Mouse (Mus musculus) forebrain, postnatal 0 days (tissue): ENCODE measurements around the gene Klk8. TPM values are rescaled to one million over a fixed set of nuclear protein-coding genes. Genes with fewer than 3 reads are reported as not detected.

ENCODE experiments used
- ATAC-seq: fragments of 200-750 bp; cut with Nextera tagmentation; 2 replicates; pipeline ENCODE4 v1.8.0; 2017; ENCODE audit warnings: mild to moderate bottlenecking, moderate library complexity
- DNase-seq: peaks from one replicate; pipeline ENCODE4 v3.0.0-alpha.2; 2015
- H3K27ac ChIP-seq: fragments of 300-500 bp; sonication (generic); 2 replicates; pipeline ENCODE4 v1.5.1; 2014; ENCODE audit warnings: low read depth, mild to moderate bottlenecking, antibody characterized with exemption, low read length, moderate library complexity, mixed read lengths
- H3K27me3 ChIP-seq: fragments of 300-500 bp; sonication (generic); 2 replicates; pipeline ENCODE4 v1.6.1; 2014; ENCODE audit warnings: mild to moderate bottlenecking, low read length, mixed read lengths; ENCODE audit not compliant: insufficient read depth
- H3K36me3 ChIP-seq: fragments of 300-500 bp; sonication (generic); 2 replicates; pipeline ENCODE4 v1.6.1; 2014; ENCODE audit warnings: mild to moderate bottlenecking, moderate library complexity; ENCODE audit not compliant: insufficient read depth
- H3K4me1 ChIP-seq: fragments of 300-500 bp; sonication (generic); 2 replicates; pipeline ENCODE4 v1.6.1; 2014; ENCODE audit warnings: antibody characterized with exemption; ENCODE audit not compliant: insufficient read depth
- H3K4me2 ChIP-seq: fragments of 300-500 bp; sonication (generic); 2 replicates; pipeline ENCODE4 v1.6.1; 2014; ENCODE audit warnings: low read depth, mild to moderate bottlenecking, moderate library complexity
- H3K4me3 ChIP-seq: fragments of 300-500 bp; sonication (generic); 2 replicates; pipeline ENCODE4 v1.5.1; 2014; ENCODE audit warnings: low read depth, low read length, mixed read lengths
- H3K9ac ChIP-seq: fragments of 300-500 bp; sonication (generic); 2 replicates; pipeline ENCODE4 v1.6.1; 2014; ENCODE audit warnings: mild to moderate bottlenecking
- H3K9me3 ChIP-seq: fragments of 300-500 bp; sonication (generic); 2 replicates; pipeline ENCODE4 v1.6.1; 2016; ENCODE audit warnings: low read length
- CTCF ChIP-seq: sonication (generic); IDR thresholded peaks from 2 replicates; pipeline ENCODE4 v1.5.1; 2016; ENCODE audit warnings: antibody characterized with exemption, control low read depth, low read depth
- WGBS: fragments of 180-500 bp; shearing (Covaris S2); extraction: QIAGEN DNeasy Blood & Tissue Kit; methylation state at CpG from one replicate; pipeline ENCODE4 v1.1.7; 2014; 5-methylcytosine and 5-hydroxymethylcytosine counted together
- polyA plus RNA-seq: library from polyadenylated mRNA; unstranded; fragments of >200 nt; fragmentation: Nextera tagmentation; extraction: Ambion mirVana; gene quantifications from 2 replicates; pipeline ENCODE4 v1.2.1, GENCODE M21; 2015
- total RNA-seq: library from RNA; depleted of rRNA; stranded (reverse); fragments of >200 nt; gene quantifications from 2 replicates; pipeline ENCODE4 v1.2.3, GENCODE M21; 2014; rRNA removed

Gene Klk8
- total and polyA plus RNA-seq, 2 experiments from 2014 or later = 8.4 to 10.4 TPM

DNA sequence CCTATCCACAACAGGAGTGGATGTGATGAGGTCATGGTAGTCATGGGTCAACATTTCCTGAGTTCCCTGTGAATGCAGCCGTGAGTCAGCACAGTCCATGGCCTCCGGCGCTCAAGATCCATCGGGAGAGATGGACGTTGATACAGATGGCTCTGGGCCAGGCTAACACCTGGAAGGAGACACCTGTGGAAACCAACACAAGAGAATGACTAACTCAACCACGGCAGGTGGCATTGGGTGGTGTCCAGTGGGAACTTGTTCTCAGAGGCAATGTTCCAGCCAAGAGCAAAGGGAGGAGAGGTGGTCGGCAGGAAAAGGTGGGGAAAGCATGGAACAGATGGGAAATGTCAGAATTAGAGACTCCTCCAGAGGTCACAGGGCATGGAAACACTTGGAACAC is 24.2 kb downstream of the Klk8 start:
- H3K27me3 ChIP-seq = no peaks in the 10 kb centered on the region
- no peak overlapping the region for H3K27ac ChIP-seq
- H3K4me3 ChIP-seq = no peak overlapping the region
- no peak for TF ChIP-seq CTCF
- WGBS = 90% methylated on average over 7 of the region's 7 CpGs
- no peak overlapping the region for H3K4me2 ChIP-seq
- no peak for ATAC-seq
- H3K4me1 ChIP-seq = no peaks in the 10 kb centered on the region
- no peaks in the 10 kb centered on the region for H3K36me3 ChIP-seq
- H3K9me3 ChIP-seq = no peaks in the 10 kb centered on the region
- H3K9ac ChIP-seq = no peak overlapping the region
- no peak for DNase-seq

DNA sequence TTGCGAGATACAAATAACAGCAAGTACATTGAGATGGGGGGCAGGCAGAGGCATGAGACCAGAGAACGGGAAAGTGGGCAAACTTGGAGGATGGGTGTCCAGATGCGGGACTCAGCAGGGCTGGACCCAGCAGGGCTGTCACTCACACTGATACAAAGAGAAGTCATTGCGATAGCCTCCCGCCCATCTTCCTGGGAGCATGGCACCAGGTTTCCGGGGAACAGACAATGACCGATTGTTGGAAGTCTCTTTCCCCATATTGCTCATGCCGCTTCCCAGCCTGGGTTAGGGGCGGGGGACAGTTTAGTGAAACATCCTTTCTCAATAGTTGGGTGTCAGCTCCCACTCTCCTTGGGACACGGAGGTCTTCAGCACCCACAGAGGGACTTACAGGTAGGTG is 26.8 kb downstream of the Klk8 start, which contains the start of gene Klk6:
Gene Klk6 (plus strand): TSS at position 301 of the 400 bp plus-strand sequence.
- Histone ChIP-seq H3K36me3 (no peaks in the 10 kb centered on the region), H3K4me3 (no peak within 1 kb of the TSS), H3K9me3 (no peaks in the 10 kb centered on the region), H3K27me3 (no peaks in the 10 kb centered on the region), H3K27ac (no peak within 1 kb of the TSS), H3K4me2 (no peak within 1 kb of the TSS), H3K4me1 (no peaks in the 10 kb centered on the region), H3K9ac (no peak within 1 kb of the TSS)
- WGBS = 79% methylated on average over 10 of the region's 10 CpGs
- no peak for ATAC-seq
- no peak for TF ChIP-seq CTCF
- DNase-seq = no peak

DNA sequence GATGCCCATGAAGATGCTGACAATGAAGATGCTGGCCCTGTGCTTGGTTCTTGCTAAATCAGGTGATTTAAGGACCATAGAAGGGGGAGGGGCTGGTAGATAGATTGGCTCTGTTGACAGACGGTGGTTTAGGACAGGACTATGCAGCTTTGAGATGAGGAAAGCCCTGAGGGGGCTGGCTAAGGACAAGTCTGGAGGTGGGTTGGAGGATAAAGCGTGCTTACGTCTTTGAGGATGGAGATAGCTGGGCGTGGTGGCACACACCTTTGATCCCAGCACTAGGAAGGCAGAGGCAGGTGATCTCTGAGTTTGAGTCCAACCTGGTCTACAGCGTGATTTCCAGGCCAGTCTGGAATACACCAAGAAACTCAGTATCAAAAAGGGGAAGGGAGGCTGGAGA is 28.7 kb downstream of the Klk8 start:
- DNase-seq = no peak
- H3K27me3 ChIP-seq = no peaks in the 10 kb centered on the region
- no peak overlapping the region for H3K4me3 ChIP-seq
- WGBS = 92% methylated on average over 5 of the region's 5 CpGs
- no peak overlapping the region for H3K4me2 ChIP-seq
- ATAC-seq = no peak
- H3K27ac ChIP-seq = no peak overlapping the region
- no peak for TF ChIP-seq CTCF
- H3K36me3 ChIP-seq = no peaks in the 10 kb centered on the region
- H3K9me3 ChIP-seq = no peaks in the 10 kb centered on the region
- H3K4me1 ChIP-seq = no peaks in the 10 kb centered on the region
- no peak overlapping the region for H3K9ac ChIP-seq

DNA sequence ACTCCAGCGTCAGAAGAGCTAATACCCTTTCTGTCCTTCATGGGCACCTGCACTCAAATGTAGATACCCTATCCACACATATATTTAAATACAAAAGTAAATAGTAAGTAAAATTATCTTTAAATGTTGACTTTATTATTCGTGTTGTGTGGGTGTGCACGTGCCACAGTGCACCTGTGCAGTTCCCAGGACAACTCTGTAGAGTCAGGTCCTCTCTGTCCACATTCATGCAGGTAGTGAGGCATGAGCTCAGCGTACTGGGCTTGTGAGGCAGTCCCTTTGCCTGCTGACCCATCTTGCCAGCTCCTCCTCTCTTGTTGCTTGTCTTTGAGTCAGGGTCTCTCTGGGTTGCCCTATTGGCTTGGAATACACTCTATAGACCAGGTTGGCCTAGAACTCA is 30.3 kb downstream of the Klk8 start:
- ATAC-seq (no peak), DNase-seq (no peak)
- no peak overlapping the region for H3K27ac ChIP-seq
- H3K4me2 ChIP-seq = no peak overlapping the region
- no peaks in the 10 kb centered on the region for H3K9me3 ChIP-seq
- no peaks in the 10 kb centered on the region for H3K27me3 ChIP-seq
- no peak overlapping the region for H3K4me3 ChIP-seq
- H3K9ac ChIP-seq = no peak overlapping the region
- no peaks in the 10 kb centered on the region for H3K36me3 ChIP-seq
- no peaks in the 10 kb centered on the region for H3K4me1 ChIP-seq
- TF ChIP-seq CTCF = no peak
- 82% methylated on average over 4 of the region's 4 CpGs for WGBS

DNA sequence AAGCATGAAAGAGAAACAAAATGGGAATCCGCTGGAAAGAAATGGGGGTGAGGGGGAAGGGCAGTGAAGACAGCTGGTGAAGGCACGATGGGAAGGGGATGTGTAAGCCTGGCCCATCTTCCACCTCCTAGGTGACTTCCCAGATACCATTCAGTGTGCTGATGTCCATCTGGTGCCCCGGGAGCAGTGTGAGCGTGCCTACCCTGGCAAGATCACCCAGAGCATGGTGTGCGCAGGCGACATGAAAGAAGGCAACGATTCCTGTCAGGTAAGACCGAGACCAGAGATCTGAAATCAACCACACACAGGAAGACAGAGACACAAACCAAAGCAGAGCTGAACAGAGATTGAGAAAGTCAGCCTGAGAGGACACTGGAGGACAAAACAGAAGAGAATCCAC is 31.6 kb downstream of the Klk8 start:
- DNase-seq (no peak), ATAC-seq (no peak)
- no peaks in the 10 kb centered on the region for H3K9me3 ChIP-seq
- 91% methylated on average over 8 of the region's 8 CpGs for WGBS
- H3K27ac ChIP-seq = no peak overlapping the region
- no peaks in the 10 kb centered on the region for H3K4me1 ChIP-seq
- H3K9ac ChIP-seq = no peak overlapping the region
- H3K36me3 ChIP-seq = no peaks in the 10 kb centered on the region
- H3K4me2 ChIP-seq = no peak overlapping the region
- TF ChIP-seq CTCF = no peak
- H3K4me3 ChIP-seq = no peak overlapping the region
- H3K27me3 ChIP-seq = no peaks in the 10 kb centered on the region

DNA sequence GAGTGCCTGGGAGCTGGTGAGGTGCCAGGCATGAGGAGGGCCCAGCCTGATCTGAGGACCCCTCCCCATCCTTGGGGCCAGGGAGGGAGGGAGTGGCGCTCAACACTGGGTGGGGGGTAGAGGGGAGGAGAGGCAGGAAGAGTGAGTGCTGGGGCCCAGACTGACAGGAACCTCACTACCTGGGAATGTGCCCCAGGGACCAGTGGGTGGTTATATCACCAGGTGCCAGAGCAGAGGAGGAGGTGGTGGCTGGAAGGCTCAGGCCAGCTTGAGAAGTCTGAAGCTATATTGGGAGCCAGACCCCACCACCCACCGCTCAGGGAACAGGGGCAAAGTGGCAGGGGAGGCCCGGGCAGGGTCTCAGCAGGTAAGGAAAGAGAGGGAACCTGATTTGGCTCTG is 44.3 kb downstream of the Klk8 start, which contains the start of gene Klk5:
Gene Klk5 (plus strand): TSS at position 271 of the 400 bp plus-strand sequence.
- Histone ChIP-seq H3K4me1 (no peaks in the 10 kb centered on the region), H3K27ac (no peak within 1 kb of the TSS), H3K4me2 (no peak within 1 kb of the TSS), H3K27me3 (no peaks in the 10 kb centered on the region), H3K4me3 (no peak within 1 kb of the TSS), H3K9me3 (no peaks in the 10 kb centered on the region), H3K9ac (no peak within 1 kb of the TSS), H3K36me3 (no peaks in the 10 kb centered on the region)
- DNase-seq (no peak), ATAC-seq (no peak)
- no peak for TF ChIP-seq CTCF
- 68% methylated on average over 3 of the region's 3 CpGs for WGBS

DNA sequence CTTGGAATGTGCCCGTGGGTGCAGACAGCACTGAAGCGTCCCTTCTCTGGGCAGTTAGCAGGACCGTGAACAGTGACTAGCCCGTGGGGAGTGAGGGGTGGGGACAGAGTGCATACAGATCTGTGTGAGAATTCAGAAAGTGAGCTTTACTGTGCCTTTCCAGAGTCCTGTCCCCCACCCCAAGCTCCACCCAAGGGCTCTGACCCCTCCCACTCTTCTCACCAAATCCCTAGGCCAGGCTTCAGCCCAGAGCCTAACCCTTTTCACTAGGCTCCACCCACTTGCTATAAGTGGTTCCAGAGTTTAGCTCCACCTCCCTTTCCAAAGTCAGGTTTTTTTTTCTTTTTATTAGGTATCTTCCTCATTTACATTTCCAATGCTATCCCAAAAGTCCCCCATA is 46.4 kb downstream of the Klk8 start:
- TF ChIP-seq CTCF = no peak
- ATAC-seq (no peak), DNase-seq (no peak)
- no peaks in the 10 kb centered on the region for H3K9me3 ChIP-seq
- H3K4me1 ChIP-seq = no peaks in the 10 kb centered on the region
- 92% methylated on average over 4 of the region's 4 CpGs for WGBS
- no peak overlapping the region for H3K27ac ChIP-seq
- H3K4me2 ChIP-seq = no peak overlapping the region
- no peak overlapping the region for H3K4me3 ChIP-seq
- H3K27me3 ChIP-seq = no peaks in the 10 kb centered on the region
- H3K9ac ChIP-seq = no peak overlapping the region
- no peaks in the 10 kb centered on the region for H3K36me3 ChIP-seq

DNA sequence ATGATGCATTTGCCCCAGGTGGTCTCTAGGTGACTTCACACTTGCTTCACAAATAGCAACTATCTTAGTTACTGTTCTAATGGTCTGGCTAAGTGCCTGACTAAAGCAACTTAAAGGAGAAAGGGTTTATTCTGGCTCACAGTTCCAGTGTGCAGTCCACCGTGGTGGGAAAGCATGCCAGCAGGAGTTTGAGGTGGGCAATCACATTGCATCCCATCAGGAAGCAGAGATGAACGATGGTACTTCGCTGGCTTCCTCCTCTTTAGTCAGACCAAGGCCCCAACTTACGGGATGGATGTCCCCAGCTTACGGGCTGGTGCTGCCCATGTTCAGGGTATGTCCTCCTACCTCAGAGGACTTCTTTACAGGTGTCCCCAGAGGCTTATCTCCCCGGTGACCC is 54.2 kb downstream of the Klk8 start:
- Histone ChIP-seq H3K4me3 (no peak overlapping the region), H3K4me2 (no peak overlapping the region), H3K4me1 (no peaks in the 10 kb centered on the region), H3K27me3 (no peaks in the 10 kb centered on the region), H3K9me3 (no peaks in the 10 kb centered on the region), H3K36me3 (no peaks in the 10 kb centered on the region), H3K27ac (no peak overlapping the region), H3K9ac (no peak overlapping the region)
- 89% methylated on average over 6 of the region's 6 CpGs for WGBS
- no peak for ATAC-seq
- DNase-seq = no peak
- TF ChIP-seq CTCF = no peak

Other genes with a start within 250 kb of the Klk8 start
- 12.4 and 12.6 TPM in 2 replicates for gene Zfp658, start 235.3 kb upstream of the Klk8 start, total RNA-seq
- 1.6 and 3.1 TPM in 2 replicates for gene Zfp658, start 235.3 kb upstream of the Klk8 start, polyA plus RNA-seq
- gene Zfp719, start 218.0 kb upstream of the Klk8 start, total RNA-seq = 20.2 and 22.5 TPM in 2 replicates
- gene Zfp719, start 218.0 kb upstream of the Klk8 start, polyA plus RNA-seq = 3.2 and 5.8 TPM in 2 replicates
- 0.33 and 0.85 TPM in 2 replicates for gene Zfp819, start 190.4 kb upstream of the Klk8 start, total RNA-seq
- gene Zfp819, start 190.4 kb upstream of the Klk8 start, polyA plus RNA-seq = 0.23 TPM in 2 replicates
- gene Ceacam18, start 162.9 kb upstream of the Klk8 start, total RNA-seq = 0.15 TPM in 1 of 2 replicates, not detected in the other
- gene Ceacam18, start 162.9 kb upstream of the Klk8 start, polyA plus RNA-seq = not detected in 2 replicates
- gene Siglece, start 137.4 kb upstream of the Klk8 start, total RNA-seq = 1.2 TPM in 1 of 2 replicates, not detected in the other
- 0.31 and 0.64 TPM in 2 replicates for gene Siglece, start 137.4 kb upstream of the Klk8 start, polyA plus RNA-seq
- 36.9 and 40.3 TPM in 2 replicates for gene Ctu1, start 125.6 kb upstream of the Klk8 start, total RNA-seq
- 22.5 and 22.9 TPM in 2 replicates for gene Ctu1, start 125.6 kb upstream of the Klk8 start, polyA plus RNA-seq
- not detected in 2 replicates for gene Klk14, start 107.2 kb upstream of the Klk8 start, total RNA-seq
- gene Klk14, start 107.2 kb upstream of the Klk8 start, polyA plus RNA-seq = not detected in 2 replicates
- gene Klk13, start 85.0 kb upstream of the Klk8 start, total RNA-seq = not detected in 2 replicates
- 0.11 TPM in 1 of 2 replicates, not detected in the other for gene Klk13, start 85.0 kb upstream of the Klk8 start, polyA plus RNA-seq
- not detected in 2 replicates for gene Klk12, start 28.7 kb upstream of the Klk8 start, total RNA-seq
- gene Klk12, start 28.7 kb upstream of the Klk8 start, polyA plus RNA-seq = not detected in 2 replicates
- gene Klk11, start 23.0 kb upstream of the Klk8 start, total RNA-seq = not detected in 2 replicates
- 0.15 TPM in 1 of 2 replicates, not detected in the other for gene Klk11, start 23.0 kb upstream of the Klk8 start, polyA plus RNA-seq
- 0.23 TPM in 1 of 2 replicates, not detected in the other for gene Klk10, start 16.5 kb upstream of the Klk8 start, total RNA-seq
- gene Klk10, start 16.5 kb upstream of the Klk8 start, polyA plus RNA-seq = 0.18 and 0.30 TPM in 2 replicates
- gene Klk9, start 5.7 kb upstream of the Klk8 start, total RNA-seq = not detected in 2 replicates
- gene Klk9, start 5.7 kb upstream of the Klk8 start, polyA plus RNA-seq = not detected in 2 replicates
- not detected in 2 replicates for gene Klk7, start 13.7 kb downstream of the Klk8 start, total RNA-seq
- gene Klk7, start 13.7 kb downstream of the Klk8 start, polyA plus RNA-seq = 0.08 and 0.18 TPM in 2 replicates
- gene Klk6, start 26.9 kb downstream of the Klk8 start, total RNA-seq = not detected in 2 replicates
- not detected in 2 replicates for gene Klk6, start 26.9 kb downstream of the Klk8 start, polyA plus RNA-seq
- not detected in 2 replicates for gene Klk5, start 44.4 kb downstream of the Klk8 start, total RNA-seq
- gene Klk5, start 44.4 kb downstream of the Klk8 start, polyA plus RNA-seq = not detected in 2 replicates
- 0.71 TPM in 1 of 2 replicates, not detected in the other for gene Klk4, start 83.6 kb downstream of the Klk8 start, total RNA-seq
- gene Klk4, start 83.6 kb downstream of the Klk8 start, polyA plus RNA-seq = 1.1 and 1.3 TPM in 2 replicates
- not detected in 2 replicates for gene Klk15, start 136.2 kb downstream of the Klk8 start, total RNA-seq
- not detected in 2 replicates for gene Klk15, start 136.2 kb downstream of the Klk8 start, polyA plus RNA-seq
- not detected in 2 replicates for gene Klk1b8, start 153.1 kb downstream of the Klk8 start, total RNA-seq
- gene Klk1b8, start 153.1 kb downstream of the Klk8 start, polyA plus RNA-seq = not detected in 2 replicates
- not detected in 2 replicates for gene Klk1b1, start 169.2 kb downstream of the Klk8 start, total RNA-seq
- not detected in 2 replicates for gene Klk1b1, start 169.2 kb downstream of the Klk8 start, polyA plus RNA-seq
- gene Klk1b9, start 178.5 kb downstream of the Klk8 start, total RNA-seq = not detected in 2 replicates
- gene Klk1b9, start 178.5 kb downstream of the Klk8 start, polyA plus RNA-seq = not detected in 2 replicates
- gene Klk1b11, start 198.3 kb downstream of the Klk8 start, total RNA-seq = not detected in 2 replicates
- not detected in 2 replicates for gene Klk1b11, start 198.3 kb downstream of the Klk8 start, polyA plus RNA-seq
- gene Klk1b26, start 214.6 kb downstream of the Klk8 start, total RNA-seq = not detected in 2 replicates
- not detected in 2 replicates for gene Klk1b26, start 214.6 kb downstream of the Klk8 start, polyA plus RNA-seq